Mouse (Mus musculus): ENCODE data around the gene Gimap3. TPM values are rescaled to one million over a fixed set of nuclear protein-coding genes. Genes with fewer than 3 reads are reported as not detected.

Gimap3 gene
- total RNA-seq, 2 experiments from 2014 or later = not detected

- DNase-seq = peak in 1 of 2 experiments; percentile 22
- intact Hi-C loops (cut with DNase I) = no loop called here
These were observed 24.4 kb downstream of the Gimap3 start, which contains the start of gene Gimap5 for GRCm38 (mm10) chr6:48745959-48746889. Gene Gimap5, plus strand, starts transcription at chr6:48746197.

- DNase-seq = no peak
- intact Hi-C loops (cut with DNase I) = no loop called here
These were observed 25.2 kb downstream of the Gimap3 start for GRCm38 (mm10) chr6:48745490-48745889.

DNA sequence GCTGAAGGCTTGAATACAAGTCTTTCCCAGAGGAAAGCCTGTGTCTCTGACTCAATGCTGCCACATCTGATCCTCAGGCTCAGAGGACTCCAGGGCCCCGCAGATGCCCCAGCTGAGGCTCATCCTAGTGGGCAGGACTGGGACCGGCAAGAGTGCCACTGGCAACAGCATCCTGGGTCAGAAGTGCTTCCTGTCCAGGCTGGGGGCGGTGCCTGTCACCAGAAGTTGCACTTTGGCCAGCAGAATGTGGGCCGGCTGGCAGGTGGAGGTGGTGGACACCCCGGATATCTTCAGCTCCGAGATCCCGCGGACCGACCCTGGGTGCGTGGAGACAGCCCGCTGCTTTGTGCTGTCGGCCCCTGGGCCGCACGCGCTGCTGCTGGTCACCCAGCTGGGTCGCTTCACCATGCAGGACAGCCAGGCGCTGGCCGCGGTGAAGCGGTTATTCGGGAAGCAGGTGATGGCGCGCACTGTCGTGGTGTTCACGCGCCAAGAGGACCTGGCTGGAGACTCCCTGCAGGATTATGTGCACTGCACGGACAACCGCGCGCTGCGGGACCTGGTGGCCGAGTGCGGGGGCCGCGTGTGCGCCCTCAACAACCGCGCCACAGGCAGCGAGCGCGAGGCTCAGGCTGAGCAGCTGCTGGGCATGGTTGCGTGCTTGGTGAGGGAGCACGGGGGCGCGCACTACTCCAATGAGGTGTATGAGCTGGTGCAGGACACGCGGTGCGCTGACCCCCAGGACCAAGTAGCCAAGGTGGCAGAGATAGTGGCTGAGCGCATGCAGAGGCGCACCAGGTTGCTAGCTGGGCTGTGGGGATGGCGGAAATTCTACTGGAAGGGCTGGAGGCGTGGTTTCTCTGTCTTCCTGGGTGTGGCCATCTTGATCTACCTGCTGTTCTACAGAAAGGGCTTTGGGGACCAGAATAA, 28.0 kb downstream of the Gimap3 start:
- DNase-seq = no peak
- intact Hi-C loops (cut with DNase I) = no loop called here

DNA sequence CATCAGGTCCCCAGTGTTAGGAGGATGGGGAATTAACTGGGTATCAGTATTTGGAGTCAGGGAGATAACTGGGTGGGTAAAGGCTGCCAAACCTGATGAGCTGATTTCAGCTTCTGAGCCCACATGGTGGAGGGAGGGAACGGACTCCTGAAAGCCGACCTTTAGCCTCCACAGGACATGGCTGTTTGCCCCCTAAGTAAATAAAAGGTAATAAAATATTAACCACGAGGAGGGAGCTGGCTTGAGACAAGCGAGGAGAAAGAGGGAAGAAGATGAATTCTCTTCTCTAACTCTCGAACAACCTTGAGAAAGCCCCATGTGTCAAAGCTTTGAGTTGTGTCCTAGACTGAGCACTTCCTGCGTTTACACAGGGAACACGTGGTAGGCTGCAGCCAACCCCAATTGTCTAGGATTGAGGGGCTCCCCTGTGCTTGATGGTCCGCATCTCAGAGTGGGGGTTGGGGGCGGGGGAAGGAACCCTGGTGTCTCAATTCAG, 28.9 kb downstream of the Gimap3 start:
- intact Hi-C loops (cut with DNase I) = no loop called here
- no peak for DNase-seq

GRCm38 (mm10) chr6:48741273-48741672, 29.4 kb downstream of the Gimap3 start:
- intact Hi-C loops (cut with DNase I) = no loop called here
- DNase-seq = no peak

DNA sequence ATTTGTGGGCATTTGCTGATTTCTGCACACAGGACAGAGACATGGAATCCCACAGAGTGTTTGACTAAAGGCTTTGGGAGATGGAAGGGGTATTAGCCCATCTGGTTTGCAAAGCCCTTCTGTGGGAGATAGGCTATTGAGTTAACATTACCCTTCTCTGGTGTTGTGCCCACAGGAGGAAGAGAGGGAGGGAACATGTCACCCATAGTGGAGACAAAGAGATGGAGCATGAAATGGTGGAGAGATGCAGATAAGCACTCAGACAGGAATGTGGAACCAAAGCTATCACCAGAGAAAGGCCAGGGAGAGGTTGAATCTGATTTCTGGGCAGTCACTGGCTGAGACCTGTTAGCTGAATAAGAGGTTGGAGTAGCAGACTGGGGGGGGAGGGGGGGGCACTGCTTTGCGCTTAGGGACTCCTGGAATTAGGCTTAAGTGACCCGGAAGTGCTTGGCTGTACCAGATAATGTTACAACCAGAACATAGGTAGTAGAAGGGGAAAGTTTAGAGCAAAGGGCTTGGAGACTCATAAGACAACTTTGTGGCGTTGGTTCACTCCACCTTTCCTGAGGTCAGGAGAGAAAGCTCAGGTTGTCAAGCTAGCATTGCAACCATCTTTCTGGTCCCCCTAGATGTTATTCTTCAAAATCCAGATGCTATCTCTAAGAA, 30.0 kb downstream of the Gimap3 start:
- DNase-seq = no peak
- intact Hi-C loops (cut with DNase I) = no loop called here

GRCm38 (mm10) chr6:48739780-48740055, 30.9 kb downstream of the Gimap3 start:
- intact Hi-C loops (cut with DNase I) = no loop called here

DNA sequence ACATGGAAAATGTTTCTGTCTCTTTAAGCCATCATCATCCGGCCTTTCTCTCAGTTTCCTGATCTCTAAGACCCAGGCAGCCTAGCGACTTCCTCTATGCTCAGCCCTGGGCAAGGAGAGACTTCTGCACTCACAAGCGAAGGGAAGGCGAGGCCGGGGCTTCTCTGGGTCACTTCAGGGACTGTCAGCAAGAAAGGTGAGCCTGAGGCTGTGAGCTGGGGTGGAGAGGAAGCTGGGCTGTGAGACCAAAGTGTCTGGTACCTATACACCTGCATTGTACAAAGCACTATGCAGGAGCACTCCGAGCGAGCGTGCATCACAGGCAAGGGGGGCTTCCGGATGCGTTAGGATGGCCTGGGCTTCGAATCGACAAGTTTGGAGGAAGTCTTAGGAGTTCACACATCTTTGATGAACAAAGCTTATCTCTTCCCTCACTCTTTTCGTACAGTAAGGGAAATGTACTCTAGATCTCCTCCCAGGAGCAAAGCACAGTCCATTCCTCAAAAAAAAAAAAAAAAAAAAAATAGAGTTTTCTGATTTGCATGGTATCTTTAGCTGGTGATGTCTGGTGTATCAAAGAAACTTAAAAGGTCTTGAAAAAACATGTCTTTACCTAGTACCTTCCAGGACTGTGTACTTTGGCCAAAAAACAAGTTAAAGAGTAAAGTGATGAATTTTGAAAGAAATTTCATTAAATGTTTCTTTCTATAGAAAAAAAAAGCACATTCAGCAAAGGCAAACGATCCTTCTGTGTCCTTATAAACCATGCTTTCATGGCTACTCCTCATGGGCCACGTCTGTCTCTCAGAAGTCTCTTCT, 31.5 kb downstream of the Gimap3 start, which contains the start of gene Gimap1:
Gene Gimap1 (plus strand): TSS at position 94 of the 819 bp plus-strand sequence.
- no peak for DNase-seq
- intact Hi-C loops (cut with DNase I) = no loop called here

More at GRCm38 (mm10) chr6:48739780-48740055, 30.9 kb downstream of the Gimap3 start:
- DNase-seq = no peak

DNA sequence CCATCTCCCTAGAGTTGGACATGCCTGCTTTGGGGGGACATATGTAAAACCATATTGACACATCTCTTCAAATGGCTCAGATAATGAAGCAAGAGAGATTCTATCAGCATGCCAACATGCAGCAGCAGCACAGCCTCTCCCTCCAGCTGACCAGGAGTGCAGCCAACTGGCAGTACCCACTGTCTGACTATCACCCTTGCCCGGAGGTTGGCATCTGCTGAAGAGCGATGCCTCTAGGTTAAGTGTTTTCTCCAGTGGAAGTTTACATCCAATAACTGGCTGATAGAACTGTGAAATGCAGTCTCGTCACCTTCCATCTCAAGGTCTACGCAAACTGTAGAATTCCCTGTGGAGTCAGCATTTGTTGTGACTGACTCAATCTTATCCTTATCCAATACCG, 33.0 kb downstream of the Gimap3 start:
- DNase-seq = no peak
- intact Hi-C loops (cut with DNase I) = no loop called here

GRCm38 (mm10) chr6:48737053-48737452, 33.6 kb downstream of the Gimap3 start:
- intact Hi-C loops (cut with DNase I) = no loop called here
- no peak for DNase-seq

- intact Hi-C loops (cut with DNase I) = no loop called here
- no peak for DNase-seq
These were observed 37.0 kb downstream of the Gimap3 start for GRCm38 (mm10) chr6:48733660-48734059.

GRCm38 (mm10) chr6:48732864-48733304, 37.8 kb downstream of the Gimap3 start:
- intact Hi-C loops (cut with DNase I) = no loop called here
- DNase-seq = no peak

DNA sequence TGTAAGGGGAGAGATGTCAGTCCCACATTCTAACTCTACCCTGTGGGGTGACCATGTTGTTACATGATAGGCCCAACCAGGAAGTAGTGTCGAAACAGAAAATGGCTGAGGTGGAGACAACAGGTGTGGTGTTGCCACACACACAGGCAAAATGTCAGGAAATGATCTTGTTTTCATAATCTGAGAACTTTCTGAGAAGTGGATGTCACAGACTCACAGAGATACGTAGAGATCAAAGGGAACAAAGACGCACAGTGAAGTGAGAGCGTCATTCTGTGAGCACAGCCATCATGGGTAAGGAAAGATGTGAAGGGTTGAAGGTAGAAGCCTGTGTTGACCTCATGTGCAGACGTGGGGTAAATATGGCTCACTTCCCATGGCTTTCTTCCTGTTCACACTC, 42.9 kb downstream of the Gimap3 start:
- intact Hi-C loops (cut with DNase I) = no loop called here

DNA sequence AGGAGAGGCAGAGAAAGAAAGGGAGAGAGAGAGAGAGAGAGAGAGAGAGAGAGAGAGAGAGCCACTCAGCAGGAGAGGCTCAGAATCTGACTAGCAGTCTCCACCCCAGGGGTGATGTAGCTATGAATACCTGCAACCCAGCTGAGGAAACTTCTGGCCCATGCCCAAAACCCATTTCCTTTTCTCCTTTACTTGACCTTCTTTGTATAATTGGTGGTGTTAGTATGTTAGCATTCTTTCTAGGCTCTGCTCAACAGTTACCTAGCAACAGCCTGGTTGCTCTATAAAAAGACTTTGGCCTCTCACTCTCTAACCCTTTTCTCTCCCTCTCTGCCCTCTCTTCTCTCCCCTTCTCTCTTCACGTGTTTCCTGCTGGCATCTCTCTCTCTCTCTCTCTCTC, 45.2 kb downstream of the Gimap3 start:
- no peak for DNase-seq
- intact Hi-C loops (cut with DNase I) = no loop called here

More for the DNA sequence above, 42.9 kb downstream of the Gimap3 start:
- no peak for DNase-seq

GRCm38 (mm10) chr6:48723468-48723867, 47.2 kb downstream of the Gimap3 start:
- intact Hi-C loops (cut with DNase I) = no loop called here

DNA sequence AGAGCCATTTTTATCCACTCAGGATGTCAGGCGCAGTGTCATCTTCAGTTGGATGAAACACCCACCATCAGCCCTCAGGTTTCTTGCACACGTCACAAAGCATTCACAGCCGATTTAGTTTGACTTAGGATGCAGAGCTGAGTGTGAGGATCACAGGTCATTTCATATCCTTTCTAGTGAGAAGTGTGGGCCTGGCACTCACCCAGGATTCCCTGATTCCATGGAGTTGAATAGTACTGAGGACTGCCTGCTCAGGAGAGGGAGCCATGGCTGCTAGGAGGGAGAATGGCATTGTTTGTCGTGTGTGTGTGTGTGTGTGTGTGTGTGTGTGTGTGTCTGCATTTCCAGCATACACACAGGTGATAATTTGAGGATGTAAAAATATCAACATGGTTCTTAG, 50.3 kb downstream of the Gimap3 start:
- intact Hi-C loops (cut with DNase I) = no loop called here
- DNase-seq = no peak

More at GRCm38 (mm10) chr6:48723468-48723867, 47.2 kb downstream of the Gimap3 start:
- no peak for DNase-seq

- intact Hi-C loops (cut with DNase I) = no loop called here
These were observed 52.2 kb downstream of the Gimap3 start, which contains the start of the genes Gm28053 and Gimap7 for GRCm38 (mm10) chr6:48718455-48718854. Gene Gm28053, plus strand, starts transcription at chr6:48718607. Gene Gimap7, plus strand, starts transcription at chr6:48718621.

More at GRCm38 (mm10) chr6:48718455-48718854, 52.2 kb downstream of the Gimap3 start, which contains the start of the genes Gm28053 and Gimap7:
- DNase-seq = no peak

Data from gastrocnemius, postnatal 36 days (tissue).